Mouse (Mus musculus) layer of hippocampus, adult 18-20 months (tissue): ENCODE measurements around the gene Cyp26b1. TPM values are rescaled to one million over a fixed set of nuclear protein-coding genes. Genes with fewer than 3 reads are reported as not detected.

Experiments used
- DNase-seq, 2 experiments: peaks; one replicate each; pipeline ENCODE4 v3.0.0; 2022; ENCODE audit warnings: low spot score in 2 of 2
- total RNA-seq, 2 experiments: library from RNA; stranded (reverse); gene quantifications; 2 replicates each; pipeline ENCODE4 v1.2.3; 2021

Gene Cyp26b1
- total RNA-seq, 2 experiments from 2014 or later, result 7.2 to 7.8 TPM

GRCm38 (mm10) chr6:84588221-84588894 lies 5.3 kb downstream of the Cyp26b1 start:
- DNase-seq, result no peak

DNA sequence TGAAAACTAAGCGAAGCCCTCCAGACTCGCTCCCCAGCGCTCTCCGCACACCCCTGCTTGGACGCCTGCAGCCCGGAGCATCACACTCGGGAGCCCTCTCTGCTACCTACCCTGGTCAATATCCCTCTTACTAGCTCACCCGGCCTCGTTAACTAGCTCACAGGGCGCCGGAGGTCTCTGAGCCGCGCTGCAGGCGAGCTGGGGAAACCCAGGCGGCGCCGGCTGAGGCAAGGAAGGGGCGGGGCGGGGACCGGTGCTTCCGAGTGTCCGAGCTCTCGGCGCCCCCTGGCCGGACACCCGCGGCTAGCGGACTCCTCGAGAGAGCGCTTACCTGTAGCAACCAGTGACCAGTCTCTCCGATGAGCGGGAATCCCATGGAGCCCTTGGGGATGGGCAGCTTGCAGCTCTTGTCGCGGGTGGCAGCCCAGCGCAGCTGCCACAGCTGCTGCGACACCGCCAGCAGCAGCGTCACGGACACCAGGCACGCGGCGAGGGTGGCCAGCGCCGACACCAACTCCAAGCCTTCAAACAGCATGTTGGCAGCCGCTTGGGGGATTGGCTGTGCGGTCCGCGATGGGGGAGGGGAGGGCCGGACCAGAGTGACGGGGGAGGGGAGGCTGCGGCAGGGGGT lies 6.1 kb downstream of the Cyp26b1 start:
- DNase-seq, result no peak

GRCm38 (mm10) chr6:84586551-84587200 lies 7.0 kb downstream of the Cyp26b1 start:
- DNase-seq, result no peak

- DNase-seq, result no peak
Measured at GRCm38 (mm10) chr6:84585686-84586300, 7.9 kb downstream of the Cyp26b1 start.

GRCm38 (mm10) chr6:84584783-84585685 lies 8.7 kb downstream of the Cyp26b1 start:
- DNase-seq, result no peak

GRCm38 (mm10) chr6:84583841-84584782 lies 9.6 kb downstream of the Cyp26b1 start:
- DNase-seq, result no peak

DNA sequence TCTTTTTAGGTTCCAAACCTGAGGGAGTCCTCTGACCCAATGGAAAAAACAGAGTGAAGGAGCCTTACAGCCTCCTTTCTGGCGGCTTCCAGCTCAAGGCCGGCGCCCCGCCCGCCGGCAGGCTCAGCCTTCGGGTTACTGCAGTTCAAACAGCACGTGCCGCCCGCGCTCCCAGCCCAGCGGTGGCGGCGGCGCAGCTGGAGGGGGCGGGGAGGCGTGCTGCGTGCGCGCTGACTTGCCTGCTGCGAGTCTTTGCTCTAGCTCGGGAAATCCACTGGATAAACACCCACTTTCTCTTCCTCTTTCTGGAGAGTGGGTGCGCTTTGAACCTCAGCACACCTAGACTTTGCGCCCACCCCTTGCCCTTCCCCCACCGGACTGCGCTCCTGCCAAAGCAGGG lies 10.3 kb downstream of the Cyp26b1 start:
- no peak for DNase-seq

- no peak for DNase-seq
Measured at GRCm38 (mm10) chr6:84582826-84583225, 10.9 kb downstream of the Cyp26b1 start.

DNA sequence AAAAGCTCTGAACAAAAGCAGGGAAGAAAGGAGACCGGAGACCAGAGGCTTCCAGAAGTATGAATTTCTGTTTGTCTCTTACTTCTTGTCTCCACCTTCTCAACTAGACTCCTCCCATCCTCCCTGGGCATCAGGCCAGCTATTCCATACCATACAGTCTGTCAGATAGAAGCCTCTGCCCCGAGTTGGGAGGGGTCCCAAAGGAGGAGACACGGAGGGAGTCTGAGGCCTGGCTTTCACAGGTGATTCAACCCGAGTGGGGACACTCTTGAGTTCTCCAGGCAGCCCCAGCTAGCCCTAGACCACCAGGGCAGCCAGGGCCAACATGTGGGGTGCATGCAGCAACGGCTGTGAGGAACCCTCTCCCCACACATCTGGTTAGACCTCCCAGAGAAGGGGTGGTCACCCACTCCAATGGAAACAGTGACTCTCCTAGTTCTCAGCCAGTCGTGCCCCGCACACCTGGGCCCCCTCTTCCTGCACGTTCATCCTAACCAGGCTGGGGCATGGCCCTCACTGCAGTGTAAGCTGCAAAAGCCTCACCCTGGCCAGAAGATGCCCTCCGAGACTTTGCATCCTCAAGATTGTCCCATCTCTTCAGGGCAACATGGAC lies 11.8 kb downstream of the Cyp26b1 start:
- DNase-seq, result no peak

DNA sequence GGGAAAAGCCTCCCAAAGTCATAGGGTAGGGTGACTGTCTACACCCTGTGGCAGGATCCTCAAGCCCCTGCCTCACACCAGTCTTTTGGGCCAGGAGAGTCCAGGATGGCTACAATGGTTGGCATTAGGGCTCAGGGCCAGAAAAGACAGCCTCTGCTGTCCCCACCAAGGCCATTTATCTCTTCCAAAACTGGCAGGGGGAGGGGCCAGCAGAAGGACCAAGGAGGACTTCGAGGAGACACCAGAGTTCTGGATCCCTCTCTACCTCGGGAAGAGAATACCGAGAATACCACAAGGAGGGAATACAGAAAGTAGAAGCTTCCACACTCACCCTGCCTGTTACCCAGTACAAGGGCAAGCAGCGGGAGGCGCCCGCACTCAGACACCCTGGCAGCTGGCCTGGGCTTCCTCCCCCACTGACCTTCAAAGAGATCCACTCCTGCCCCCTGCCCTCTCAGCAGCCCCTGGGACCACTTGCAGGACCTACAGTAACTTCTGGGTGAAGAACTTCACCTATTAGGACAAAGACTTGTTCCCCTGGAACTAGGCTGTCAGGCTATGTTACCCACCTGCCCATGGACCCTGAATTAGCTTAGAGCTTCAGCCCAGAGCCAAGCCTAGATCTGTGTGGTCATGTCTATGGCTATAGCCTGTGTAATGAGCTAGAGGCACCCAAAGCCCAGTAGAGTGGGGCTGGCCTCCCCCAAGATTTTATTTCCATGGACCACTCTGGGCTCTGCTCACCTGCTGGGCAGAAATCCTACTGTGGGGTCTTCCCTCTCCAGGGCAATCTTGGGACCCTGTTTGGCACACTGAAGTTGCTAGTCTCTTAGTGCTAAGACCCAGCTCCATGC lies 12.5 kb downstream of the Cyp26b1 start:
- DNase-seq, result no peak

DNA sequence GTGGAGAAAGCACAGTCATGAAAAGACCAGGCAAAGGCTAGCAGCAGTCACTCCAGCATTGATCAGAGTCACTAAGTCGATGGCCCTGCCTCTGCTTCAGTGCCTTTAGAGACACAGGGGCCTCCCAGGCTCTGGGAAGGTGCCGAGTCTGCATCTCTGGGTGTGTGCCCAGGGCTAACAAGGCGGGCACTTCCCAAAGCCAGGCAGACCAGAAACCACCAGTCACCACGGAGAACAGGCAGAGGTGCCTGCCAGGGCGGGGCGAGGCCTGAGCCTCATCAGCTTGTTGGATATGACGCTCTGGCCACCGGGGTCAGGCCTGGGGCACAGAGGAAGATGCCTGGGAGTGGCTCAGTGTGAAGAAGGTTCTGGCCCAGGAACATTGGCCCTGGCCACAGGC lies 14.2 kb downstream of the Cyp26b1 start:
- DNase-seq, result no peak

DNA sequence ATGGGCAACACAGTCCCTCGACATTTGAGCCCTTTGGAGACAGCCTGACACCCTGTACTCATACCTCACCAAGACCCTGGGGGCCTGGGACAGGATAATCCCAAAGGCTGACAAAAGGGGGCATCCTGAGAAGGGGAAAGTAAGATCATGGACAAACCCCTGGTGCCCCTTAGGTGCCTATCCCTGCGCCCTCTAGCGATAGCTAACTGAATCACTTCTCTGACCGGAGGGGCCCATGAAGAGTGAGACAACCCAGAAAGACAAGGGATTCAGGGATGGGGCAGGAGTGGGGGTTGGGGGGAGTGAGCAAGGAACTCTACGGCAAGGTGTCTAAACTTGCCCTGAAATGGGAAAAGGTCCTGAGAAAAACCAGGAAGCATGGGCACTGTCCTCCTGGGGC lies 14.8 kb downstream of the Cyp26b1 start:
- DNase-seq, result no peak

DNA sequence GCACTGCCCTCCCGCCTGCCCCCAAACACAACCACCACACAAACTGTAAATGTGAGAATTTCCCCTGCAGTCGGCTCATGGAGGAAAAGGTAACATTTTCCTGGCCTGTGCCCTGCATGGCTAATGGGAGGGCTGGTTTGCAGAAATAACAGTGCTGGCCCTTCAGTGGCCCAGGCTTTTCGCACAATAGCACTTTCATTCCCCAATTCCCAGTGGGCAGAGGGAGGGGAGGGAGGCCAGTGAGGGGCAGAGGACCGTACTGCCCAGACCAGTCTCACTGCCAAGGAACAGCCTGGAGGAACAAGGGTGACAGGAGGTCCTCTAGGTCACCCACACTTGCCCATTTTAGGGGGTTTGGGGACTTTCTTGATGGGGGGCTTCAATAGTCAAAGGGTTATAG lies 15.8 kb downstream of the Cyp26b1 start:
- no peak for DNase-seq

- no peak for DNase-seq
Measured at GRCm38 (mm10) chr6:84573905-84574660, 19.6 kb downstream of the Cyp26b1 start.

GRCm38 (mm10) chr6:84570039-84570438 lies 23.7 kb downstream of the Cyp26b1 start:
- no peak for DNase-seq

DNA sequence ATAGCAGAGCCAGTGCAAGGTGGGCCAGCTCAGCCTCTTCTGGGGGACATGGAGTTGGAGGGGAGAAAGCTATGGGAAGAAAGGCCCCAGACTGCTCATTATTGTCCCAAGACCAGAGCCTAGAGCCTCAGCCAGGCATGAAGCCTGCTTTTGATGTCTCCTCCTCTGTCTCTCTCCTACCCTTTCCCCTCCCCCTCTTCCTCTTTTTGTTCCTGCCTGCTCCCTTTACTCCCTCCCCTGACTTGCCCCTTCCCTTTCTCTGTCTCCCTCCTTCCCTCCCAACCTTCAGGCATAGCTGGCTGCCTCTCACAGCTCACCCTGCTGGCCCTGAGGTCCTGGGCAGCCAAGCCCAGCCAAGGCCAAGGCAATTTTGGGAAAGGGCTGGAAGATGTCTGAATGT lies 24.1 kb downstream of the Cyp26b1 start:
- no peak for DNase-seq

- no peak for DNase-seq
Measured at GRCm38 (mm10) chr6:84568880-84569279, 24.8 kb downstream of the Cyp26b1 start.

GRCm38 (mm10) chr6:84567696-84568095 lies 26.0 kb downstream of the Cyp26b1 start:
- no peak for DNase-seq
